Mouse (Mus musculus) leukemia stem cell, adult 10-12 weeks (primary cell): Measurements from ENCODE around the gene Itpk1. TPM values are rescaled to one million over a fixed set of nuclear protein-coding genes. Genes with fewer than 3 reads are reported as not detected.

Experiments used
- polyA plus RNA-seq: library from polyadenylated mRNA; stranded (reverse); fragments of >175 nt; gene quantifications from 2 replicates; pipeline ENCODE4 v1.2.3, GENCODE M21; 2012; ENCODE audit warnings: low replicate concordance

Gene Itpk1
- 5.4 and 9.9 TPM in 2 replicates for polyA plus RNA-seq

DNA sequence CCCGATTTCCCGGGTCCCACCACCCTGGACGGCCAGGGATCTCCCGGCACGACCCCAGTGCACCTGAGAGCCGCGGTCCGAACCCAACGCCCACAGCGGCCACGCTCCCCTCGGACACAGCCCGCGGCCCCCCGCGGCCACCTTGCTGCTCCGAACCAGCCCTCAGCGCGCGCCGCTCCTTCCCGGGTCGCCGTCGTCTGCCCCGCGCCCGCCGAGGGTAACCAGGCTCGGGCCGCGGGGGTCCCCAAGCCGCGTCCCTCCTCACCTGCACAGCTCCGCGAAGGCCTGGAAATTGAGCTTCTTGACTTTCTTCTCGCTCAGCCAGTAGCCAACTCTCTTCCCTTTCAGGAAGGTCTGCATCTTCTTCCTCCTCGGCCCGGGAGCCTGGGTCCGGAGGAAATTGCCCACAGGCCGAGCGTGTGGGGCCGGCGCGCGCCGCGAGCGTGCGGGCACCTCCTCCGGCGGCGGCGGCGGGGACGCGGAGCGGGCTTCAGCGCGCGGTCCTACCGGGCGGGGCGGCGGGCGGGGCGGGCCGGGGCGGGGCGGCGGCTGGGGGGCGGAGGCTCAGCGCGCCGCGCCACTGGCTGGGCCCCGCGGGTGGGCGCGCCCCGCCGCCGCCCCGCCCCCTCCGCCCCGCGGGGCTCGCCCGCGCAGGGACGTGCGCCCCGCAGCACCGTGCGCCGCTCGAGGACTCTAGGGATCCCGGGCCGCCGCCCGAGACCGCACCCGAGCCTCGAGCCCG lies at the start of gene Itpk1:
Gene Itpk1 (minus strand): TSS at position 474 of the 742 bp plus-strand sequence.

DNA sequence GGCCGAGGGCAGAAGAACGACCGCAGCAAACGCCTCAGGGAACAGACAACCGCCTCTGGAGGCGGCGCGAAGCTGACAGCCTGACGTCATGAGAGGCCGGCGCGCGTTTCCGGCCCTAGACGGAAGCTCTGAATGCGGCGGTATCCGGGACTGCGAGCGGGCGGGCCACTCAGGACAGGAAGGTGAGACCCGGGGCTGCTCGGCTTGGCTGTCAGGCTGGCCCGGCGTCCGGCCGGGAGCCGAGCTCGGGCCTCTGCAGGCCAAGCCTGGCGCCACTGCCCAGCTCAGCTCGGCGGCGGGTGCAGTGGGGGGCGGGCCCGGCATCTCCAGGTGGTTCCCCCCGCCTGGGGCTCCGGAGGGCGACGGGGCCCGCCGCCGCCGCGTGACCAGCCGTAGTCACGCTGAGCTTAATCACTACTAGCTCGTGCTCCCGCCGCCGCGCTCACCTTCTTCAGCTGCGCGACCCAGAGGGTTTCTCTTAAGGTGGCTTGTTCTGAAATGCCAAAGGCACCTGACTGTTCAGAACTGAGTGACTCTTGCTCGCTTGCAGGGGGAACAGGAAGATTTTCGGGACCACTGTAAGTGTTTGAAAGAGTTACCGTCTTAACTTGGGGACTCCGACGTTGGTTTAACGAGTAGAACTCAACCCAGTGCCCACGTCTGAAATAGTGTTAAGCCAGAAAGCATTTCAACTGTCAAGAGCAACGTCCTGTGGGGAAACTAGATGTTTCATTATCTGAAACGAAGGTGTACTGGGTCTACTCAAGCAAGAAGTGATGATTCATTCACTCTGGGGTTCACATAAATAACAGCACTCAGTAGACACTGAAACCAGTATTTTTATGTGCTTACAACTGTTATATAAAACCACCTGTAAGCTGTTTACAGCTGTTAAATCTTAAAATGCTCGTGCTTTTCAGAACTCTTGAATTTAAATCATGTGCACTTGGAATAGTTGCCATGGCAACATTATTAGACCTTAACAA lies 39.2 kb upstream of the Itpk1 start, which contains the start of the genes Moap1 and Tmem251:
Gene Moap1 (minus strand): TSS at position 73 of the 986 bp plus-strand sequence.
Gene Tmem251 (plus strand): TSS at position 174 of the 986 bp plus-strand sequence.

DNA sequence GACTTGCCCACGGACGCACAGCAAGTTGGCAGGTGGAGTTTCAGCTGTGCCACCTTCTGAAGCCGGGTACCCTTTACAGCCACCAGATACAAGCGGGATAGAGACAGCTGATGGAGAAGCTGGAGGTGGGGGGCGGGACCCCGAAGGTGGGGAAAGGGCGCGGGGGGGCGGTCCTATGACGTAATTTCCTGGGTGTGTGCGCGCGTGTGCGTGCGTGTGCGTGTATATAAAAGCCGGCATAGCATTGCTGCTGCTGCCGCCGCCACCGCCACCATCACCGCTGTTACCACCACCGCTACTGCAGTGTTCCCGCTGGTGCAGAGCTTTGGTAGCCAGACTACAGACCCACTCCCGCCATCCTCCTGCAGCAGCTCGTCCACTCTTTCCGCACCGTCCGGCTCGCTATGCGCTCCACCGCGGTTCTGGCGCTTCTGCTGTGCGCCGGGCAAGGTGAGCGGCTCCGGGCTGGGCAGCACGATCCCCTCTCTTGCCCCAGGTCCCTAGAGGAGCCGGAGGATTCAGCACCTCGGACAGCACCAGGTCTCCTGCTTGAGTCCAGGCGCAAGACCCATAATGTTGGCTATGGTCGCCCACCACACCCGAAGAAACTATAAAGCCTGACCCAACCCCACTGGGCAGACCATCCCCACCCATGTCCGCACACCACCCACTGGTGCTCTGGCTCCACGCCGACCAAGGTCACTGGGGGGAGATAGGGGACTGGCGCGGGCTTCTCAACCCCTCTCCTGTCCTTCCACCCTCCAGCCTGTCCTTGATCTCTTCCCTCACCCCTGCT lies 149.8 kb downstream of the Itpk1 start, which contains the start of gene Chga:
Gene Chga (plus strand): TSS at position 249 of the 796 bp plus-strand sequence.

Other genes with a start within 250 kb of the Itpk1 start
- 3.4 and 5.9 TPM in 2 replicates for gene Golga5, start 235.8 kb downstream of the Itpk1 start, polyA plus RNA-seq
- gene Chga, start 150.0 kb downstream of the Itpk1 start, polyA plus RNA-seq = 0.15 TPM in 1 of 2 replicates, not detected in the other
- 1.3 and 1.9 TPM in 2 replicates for gene Moap1, start 38.7 kb upstream of the Itpk1 start, polyA plus RNA-seq
- gene Tmem251, start 38.8 kb upstream of the Itpk1 start, polyA plus RNA-seq = 3.1 and 3.6 TPM in 2 replicates
- gene Gm28051, start 52.8 kb upstream of the Itpk1 start, polyA plus RNA-seq = 3.7 and 11.7 TPM in 2 replicates
- gene Gon7, start 52.9 kb upstream of the Itpk1 start, polyA plus RNA-seq = 1.7 and 8.8 TPM in 2 replicates
- gene Ubr7, start 53.0 kb upstream of the Itpk1 start, polyA plus RNA-seq = 6.2 and 22.8 TPM in 2 replicates
- 0.65 and 0.89 TPM in 2 replicates for gene Gm20604, start 53.7 kb upstream of the Itpk1 start, polyA plus RNA-seq
- 2.1 and 2.6 TPM in 2 replicates for gene Btbd7, start 173.5 kb upstream of the Itpk1 start, polyA plus RNA-seq
- not detected in 2 replicates for gene Cox8c, start 194.4 kb upstream of the Itpk1 start, polyA plus RNA-seq
- not detected in 2 replicates for gene Unc79, start 243.9 kb upstream of the Itpk1 start, polyA plus RNA-seq